ENCODE assay signal across 8 mouse cellular contexts in genomic region chr15:86086291-86086706, GRCm38 (mm10). TPM values are rescaled to one million over a fixed set of nuclear protein-coding genes. Genes with fewer than 3 reads are reported as not detected.
DNase-seq lines count a peak whose midpoint lies in the region; ATAC-seq and TF ChIP-seq lines count a peak whose summit lies in the region.

No protein-coding gene starts in this region.

- peaks cover 99% of the 10 kb centered on the region for H3K4me1 ChIP-seq in heart, embryonic 13.5 days
- H3K4me1 ChIP-seq in kidney, postnatal 0 days (replicated peaks; ENCODE audit: insufficient read depth, low read length), result peaks cover 84% of the 10 kb centered on the region
- H3K4me1 ChIP-seq in midbrain, embryonic 15.5 days, result peaks cover 85% of the 10 kb centered on the region

- H3K9me3 ChIP-seq in heart, embryonic 13.5 days, result no peaks in the 10 kb centered on the region
- no peaks in the 10 kb centered on the region for H3K9me3 ChIP-seq in kidney, postnatal 0 days (replicated peaks; ENCODE audit: low read length)
- H3K9me3 ChIP-seq in midbrain, embryonic 15.5 days, result no peaks in the 10 kb centered on the region

- H3K36me3 ChIP-seq in heart, embryonic 13.5 days, result no peaks in the 10 kb centered on the region
- H3K36me3 ChIP-seq in kidney, postnatal 0 days (ENCODE audit: insufficient read depth, low read length), result no peaks in the 10 kb centered on the region
- no peaks in the 10 kb centered on the region for H3K36me3 ChIP-seq in midbrain, embryonic 15.5 days (replicated peaks)

- peak; percentile 47 for DNase-seq in gastrocnemius, postnatal 14 days
- no peak for DNase-seq in gastrocnemius, postnatal 4 days (ENCODE audit: low spot score in 2 of 2)
- DNase-seq in adrenal gland, postnatal 25 days, result peak; percentile 31
- DNase-seq in kidney, postnatal 0 days (ENCODE audit: low spot score), result no peak
- DNase-seq in natural killer cell, adult 2 months (ENCODE audit: low spot score in 2 of 2), result no peak
- no peak for DNase-seq in spleen, postnatal 14 days (ENCODE audit: low spot score in 2 of 2)

- no peaks in the 10 kb centered on the region for H3K27me3 ChIP-seq in heart, embryonic 13.5 days (replicated peaks)
- no peaks in the 10 kb centered on the region for H3K27me3 ChIP-seq in kidney, postnatal 0 days (ENCODE audit: insufficient read depth, low read length)
- H3K27me3 ChIP-seq in midbrain, embryonic 15.5 days (replicated peaks), result no peaks in the 10 kb centered on the region

- H3K4me2 ChIP-seq in heart, embryonic 13.5 days, result peak overlapping the region; percentile 25
- H3K4me2 ChIP-seq in kidney, postnatal 0 days (ENCODE audit: low read length), result peak overlapping the region; percentile 14; the same call in 1 of the 2 replicates
- H3K4me2 ChIP-seq in midbrain, embryonic 15.5 days, result peak overlapping the region; percentile 3; the same call in 1 of the 2 replicates

- H3K4me3 ChIP-seq in heart, embryonic 13.5 days, result no peak overlapping the region
- H3K4me3 ChIP-seq in kidney, postnatal 0 days (replicated peaks; ENCODE audit: low read depth, low read length), result no peak overlapping the region
- no peak overlapping the region for H3K4me3 ChIP-seq in midbrain, embryonic 15.5 days

- 49% methylated on average over 8 of the region's 8 CpGs for WGBS in heart, embryonic 13.5 days
- 44% methylated on average over 8 of the region's 8 CpGs for WGBS in kidney, postnatal 0 days
- whole genome bisulfite sequencing in midbrain, embryonic 15.5 days, result 25% methylated on average over 8 of the region's 8 CpGs

- H3K27ac ChIP-seq in heart, embryonic 13.5 days (replicated peaks), result peak overlapping the region; percentile 91
- H3K27ac ChIP-seq in kidney, postnatal 0 days, result peak overlapping the region; percentile 79
- H3K27ac ChIP-seq in midbrain, embryonic 15.5 days, result peak overlapping the region; percentile 84

- intact Hi-C loops in gastrocnemius, postnatal 14 days (cut with DNase I; ENCODE audit: low total_unique reads), result no loop called here

- TF ChIP-seq CTCF in kidney, postnatal 0 days (IDR thresholded peaks at IDR 0.05; ENCODE audit: low read depth), result no peak

- H3K9ac ChIP-seq in heart, embryonic 13.5 days, result peak overlapping the region; percentile 58
- H3K9ac ChIP-seq in kidney, postnatal 0 days (ENCODE audit: low read depth, low read length), result 0 out of 2 replicates have a peak overlapping the region, but pooled peaks have one; percentile 32
- no peak overlapping the region for H3K9ac ChIP-seq in midbrain, embryonic 15.5 days

- no peak for ATAC-seq in heart, embryonic 13.5 days (ENCODE audit: extremely low read depth, insufficient number of reproducible peaks, low FRiP score, low TSS enrichment)
- ATAC-seq in kidney, postnatal 0 days (replicated peaks; ENCODE audit: low FRiP score, low read depth), result no peak
- ATAC-seq in midbrain, embryonic 15.5 days (replicated peaks), result peak; percentile 53

RNA-seq across cellular contexts. Expression of gene Gramd4, which starts 28.8 kb away (rescaled TPM):
- total RNA-seq in gastrocnemius, postnatal 14 days (2021), result 1 to 10 TPM; 7.2 to 8.2 TPM
- total RNA-seq in gastrocnemius, postnatal 4 days (2021), result 10 to 100 TPM; 11.0 to 12.3 TPM
- total RNA-seq in adrenal gland, postnatal 25 days (2021), result 10.1 and 17.4 TPM in 2 replicates
- 11.9 and 12.2 TPM in 2 replicates for polyA plus RNA-seq in heart, embryonic 13.5 days (2015; fragmentation: Nextera tagmentation; extraction: Ambion mirVana)
- polyA plus RNA-seq in kidney, postnatal 0 days (2015; fragmentation: Nextera tagmentation; extraction: Ambion mirVana), result 13.3 and 13.5 TPM in 2 replicates
- 41.0 and 41.7 TPM in 2 replicates for polyA plus RNA-seq in midbrain, embryonic 15.5 days (2015; fragmentation: Nextera tagmentation; extraction: Ambion mirVana)

RNA-seq across cellular contexts. Expression of gene Celsr1, which starts 52.7 kb away (rescaled TPM):
- total RNA-seq in gastrocnemius, postnatal 14 days (2021), result under 1 TPM; 0.31 to 0.94 TPM
- total RNA-seq in gastrocnemius, postnatal 4 days (2021), result 1 to 10 TPM; 1.6 to 1.7 TPM
- 6.9 and 8.7 TPM in 2 replicates for total RNA-seq in adrenal gland, postnatal 25 days (2021)
- 1.3 and 1.4 TPM in 2 replicates for polyA plus RNA-seq in heart, embryonic 13.5 days (2015; fragmentation: Nextera tagmentation; extraction: Ambion mirVana)
- polyA plus RNA-seq in kidney, postnatal 0 days (2015; fragmentation: Nextera tagmentation; extraction: Ambion mirVana), result 2.9 TPM in 2 replicates
- 1.6 and 2.2 TPM in 2 replicates for polyA plus RNA-seq in midbrain, embryonic 15.5 days (2015; fragmentation: Nextera tagmentation; extraction: Ambion mirVana)

Comparison
In these comparisons a context has a peak if more than half of its experiments do, and no peak if none do; other contexts are left out.
1. DNase-seq: peak in gastrocnemius, postnatal 14 days (single experiment) and adrenal gland, postnatal 25 days (single experiment); none in gastrocnemius, postnatal 4 days (0 of 2), kidney, postnatal 0 days (single experiment), natural killer cell, adult 2 months (0 of 2) and spleen, postnatal 14 days (0 of 2).
2. Peak in every context shown above with its lines, with median percentiles within 50 percentile points of each other: H3K27ac ChIP-seq and H3K4me2 ChIP-seq.